Mouse (Mus musculus): ENCODE data around the gene Ppp2r2d. TPM values are rescaled to one million over a fixed set of nuclear protein-coding genes. Genes with fewer than 3 reads are reported as not detected.

The Ppp2r2d gene
- total RNA-seq, 2 experiments from 2014 or later: 63.3 to 69.5 TPM

DNA sequence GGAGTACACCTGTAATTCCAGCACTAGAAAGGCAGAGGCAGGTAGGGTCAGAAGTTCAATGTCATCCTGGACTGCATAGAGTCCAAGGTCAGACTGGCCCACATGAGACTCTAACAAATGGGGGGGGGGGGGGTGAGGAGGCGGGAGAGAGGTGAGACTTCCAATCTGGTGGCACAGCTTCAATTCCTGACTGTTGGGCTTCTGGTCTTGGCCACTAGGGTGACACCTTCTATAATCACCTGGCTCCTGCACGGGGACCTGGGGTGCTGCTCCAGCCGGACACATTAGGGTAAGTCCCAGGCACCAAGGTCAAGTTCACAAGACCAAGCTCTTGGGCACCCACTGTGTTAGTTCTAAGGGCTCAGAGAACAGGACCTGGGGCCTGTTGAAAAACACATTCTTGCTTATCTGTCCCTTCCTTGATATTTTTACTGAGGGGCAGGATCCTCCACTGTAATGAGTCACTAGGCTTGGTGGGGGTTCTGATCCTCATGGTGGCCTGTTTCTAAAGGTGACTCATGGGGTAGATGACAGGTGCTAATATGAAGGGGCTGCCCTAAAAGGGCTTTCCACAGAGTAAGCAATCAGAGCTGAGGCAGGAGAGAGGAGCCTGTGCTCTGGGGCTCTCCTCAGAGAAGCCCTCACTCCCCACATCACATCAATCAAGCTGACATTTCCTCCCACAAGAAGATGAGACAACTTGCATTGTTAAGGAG, 4.3 kb upstream of the Ppp2r2d start:
- H3K27ac ChIP-seq: no peak overlapping the region
- intact Hi-C loops (cut with DNase I): loop anchor here (10.0 kb wide), 1 partner anchor 543 kb away; the partner anchor contains the start of gene Inpp5a
- DNase-seq (ENCODE audit: extremely low spot score in 1 of 2, low spot score in 2 of 2): no peak
- TF ChIP-seq CTCF (IDR thresholded peaks at IDR 0.05): no peak
- H3K4me3 ChIP-seq: no peak overlapping the region

DNA sequence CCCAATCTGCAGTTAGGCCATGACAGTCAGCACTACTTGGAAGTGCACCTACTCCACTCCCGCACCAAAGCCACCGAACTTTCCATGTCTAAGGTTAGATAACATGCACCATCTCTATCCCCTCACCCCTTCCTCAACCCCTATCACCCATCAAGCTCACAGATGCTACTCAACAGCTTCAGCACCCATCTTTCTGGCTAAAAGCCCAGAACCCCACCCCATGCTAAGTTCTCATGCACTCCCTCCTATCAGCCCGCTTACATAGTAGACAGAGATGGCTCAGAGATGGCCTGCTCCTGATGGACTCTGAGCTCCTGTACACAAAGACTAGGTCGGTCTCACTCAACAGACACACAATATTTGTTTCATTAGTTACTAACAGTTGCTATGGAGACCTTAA, 2.5 kb upstream of the Ppp2r2d start:
- DNase-seq (ENCODE audit: extremely low spot score in 1 of 2, low spot score in 2 of 2): no peak
- intact Hi-C loops (cut with DNase I): loop anchor here (10.0 kb wide), 1 partner anchor 541 kb away; the partner anchor contains the start of gene Inpp5a
- TF ChIP-seq CTCF (IDR thresholded peaks at IDR 0.05): no peak
- peak overlapping the region; percentile 20; the same call in 1 of the 2 replicates for H3K4me3 ChIP-seq
- no peak overlapping the region for H3K27ac ChIP-seq

DNA sequence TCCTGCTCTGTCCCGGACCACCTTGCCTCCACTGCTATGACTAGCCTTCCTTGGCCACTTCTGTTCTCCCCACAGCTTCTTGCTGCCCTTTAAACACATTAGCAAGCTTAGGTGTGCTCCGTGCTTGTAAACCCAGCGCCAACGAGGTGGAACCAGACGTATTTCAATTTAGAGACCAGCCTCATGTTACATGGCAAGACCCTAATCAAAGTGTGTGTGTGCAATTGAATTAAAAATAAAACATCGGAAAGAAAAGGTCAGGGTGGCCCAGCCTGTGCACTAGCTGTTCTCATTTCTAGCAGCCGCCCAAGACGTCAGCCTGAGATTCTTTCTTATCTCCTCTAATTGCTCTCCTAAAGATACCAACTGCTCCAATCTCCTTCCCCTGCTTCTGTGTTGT, 768 bp upstream of the Ppp2r2d start:
- peak overlapping the region; percentile 20 for H3K27ac ChIP-seq
- no peak for TF ChIP-seq CTCF (IDR thresholded peaks at IDR 0.05)
- peak overlapping the region; percentile 91 for H3K4me3 ChIP-seq
- DNase-seq (ENCODE audit: extremely low spot score in 1 of 2, low spot score in 2 of 2): no peak
- intact Hi-C loops (cut with DNase I): loop anchor here (10.0 kb wide), 1 partner anchor 540 kb away; the partner anchor contains the start of gene Inpp5a

DNA sequence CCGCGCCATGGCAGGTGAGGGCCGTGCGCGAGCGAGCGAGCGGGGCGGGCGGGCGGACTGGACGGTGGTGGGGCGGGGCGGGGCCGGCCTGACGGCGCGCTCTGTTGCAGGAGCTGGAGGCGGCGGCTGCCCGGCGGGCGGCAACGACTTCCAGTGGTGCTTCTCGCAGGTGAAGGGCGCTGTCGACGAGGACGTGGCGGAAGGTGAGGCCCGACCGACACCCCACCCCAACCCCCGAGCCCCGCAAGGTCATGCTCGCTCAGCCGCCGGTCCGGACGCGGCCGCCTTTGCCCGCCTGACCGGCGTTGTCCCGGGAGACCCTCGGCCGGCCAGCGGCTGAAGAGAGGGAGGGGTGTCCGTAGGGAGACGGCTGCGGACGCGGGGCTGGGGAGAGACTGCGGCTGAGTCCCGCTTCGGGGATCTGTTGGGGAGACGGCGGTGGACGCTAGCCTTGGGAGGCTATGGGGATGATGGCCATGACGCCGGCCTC, 668 bp downstream of the Ppp2r2d start:
- Histone ChIP-seq H3K4me3 (peak overlapping the region; percentile 91), H3K27ac (peak overlapping the region; percentile 85)
- intact Hi-C loops (cut with DNase I): loop anchor here (10.0 kb wide), 1 partner anchor 538 kb away; the partner anchor contains the start of gene Inpp5a
- no peak for DNase-seq (ENCODE audit: extremely low spot score in 1 of 2, low spot score in 2 of 2)
- TF ChIP-seq CTCF (IDR thresholded peaks at IDR 0.05): no peak

DNA sequence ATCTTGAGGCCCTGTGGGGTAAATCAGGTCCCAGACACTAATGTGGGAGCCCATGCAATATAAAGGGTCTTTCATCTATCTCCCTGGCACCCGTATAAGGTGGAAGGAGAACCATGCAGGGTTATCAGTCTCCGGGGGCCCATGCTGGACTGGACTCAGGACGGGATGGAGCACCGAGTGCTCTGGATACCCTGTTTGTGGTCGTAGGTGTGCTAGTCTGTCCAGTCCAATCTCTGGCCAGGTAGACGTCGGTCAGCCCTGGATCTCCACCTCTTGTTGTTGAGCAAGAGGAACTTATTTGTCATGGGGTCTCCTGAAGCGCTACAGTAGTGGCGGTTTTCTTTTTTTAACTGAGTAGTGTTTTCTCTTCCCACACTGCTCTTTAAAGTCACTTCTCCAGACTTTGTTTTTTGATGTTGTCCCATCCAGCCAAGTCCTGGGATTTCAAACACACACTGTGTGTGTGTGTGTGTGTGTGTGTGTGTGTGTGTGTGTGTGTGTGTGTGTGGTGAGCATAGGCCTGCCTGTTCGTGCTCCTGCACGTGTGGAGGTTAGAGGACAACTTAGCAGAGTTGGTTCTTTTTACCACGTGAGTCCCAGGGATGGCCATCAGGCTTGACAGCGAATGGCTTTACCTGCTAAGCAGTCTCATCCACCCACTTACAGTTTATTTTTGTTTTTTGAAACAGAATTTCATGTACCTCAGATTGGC, 1.6 kb downstream of the Ppp2r2d start:
- Histone ChIP-seq H3K27ac (peak overlapping the region; percentile 85; the same call in 1 of the 2 replicates), H3K4me3 (peak overlapping the region; percentile 91)
- intact Hi-C loops (cut with DNase I): loop anchor here (10.0 kb wide), 1 partner anchor 537 kb away; the partner anchor contains the start of gene Inpp5a
- DNase-seq (ENCODE audit: extremely low spot score in 1 of 2, low spot score in 2 of 2): no peak
- no peak for TF ChIP-seq CTCF (IDR thresholded peaks at IDR 0.05)

DNA sequence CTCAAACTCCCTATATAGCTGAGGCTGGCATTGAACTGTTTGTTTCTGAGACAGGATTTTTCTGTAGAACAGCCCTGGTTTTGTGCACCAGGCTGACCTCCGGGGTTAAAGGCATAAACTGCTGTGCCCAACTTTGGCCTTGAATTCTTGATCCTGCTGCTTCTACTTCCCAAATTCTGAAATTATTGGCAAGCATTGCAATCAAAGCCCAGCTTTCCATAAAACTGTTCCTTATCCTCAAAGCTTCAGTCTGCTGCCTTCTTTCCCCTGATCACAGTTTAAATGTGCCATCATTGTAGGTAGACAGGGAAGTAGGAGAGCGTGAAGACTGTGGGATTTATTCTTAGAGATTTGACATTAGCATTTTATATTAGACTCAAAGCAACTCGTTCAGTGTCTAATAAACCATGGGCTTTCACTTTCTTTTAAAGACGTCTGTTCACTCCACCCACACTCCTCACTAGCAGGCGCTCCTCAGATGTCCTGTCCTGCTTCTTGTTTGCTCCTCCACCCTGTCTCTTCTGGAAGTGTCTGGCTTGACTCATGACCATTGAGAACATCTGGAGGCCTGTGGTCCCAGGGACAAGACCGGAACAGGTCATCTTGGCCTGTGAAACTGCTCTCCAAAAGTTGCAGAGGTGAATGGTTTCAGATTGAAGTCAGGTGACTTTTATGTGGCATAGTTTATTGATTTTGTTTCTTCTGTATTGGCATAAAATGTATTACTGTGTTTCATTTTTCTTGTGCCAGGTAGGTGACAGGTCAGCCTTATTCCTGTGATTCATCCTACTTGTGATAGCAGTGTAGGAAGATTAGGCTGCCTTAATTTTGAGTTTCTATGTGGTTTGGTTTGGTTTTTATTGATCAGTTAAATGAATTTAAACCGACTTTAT, 2.4 kb downstream of the Ppp2r2d start:
- intact Hi-C loops (cut with DNase I): loop anchor here (10.0 kb wide), 1 partner anchor 537 kb away; the partner anchor contains the start of gene Inpp5a
- TF ChIP-seq CTCF (IDR thresholded peaks at IDR 0.05): no peak
- H3K4me3 ChIP-seq: no peak overlapping the region
- no peak overlapping the region for H3K27ac ChIP-seq
- no peak for DNase-seq (ENCODE audit: extremely low spot score in 1 of 2, low spot score in 2 of 2)

DNA sequence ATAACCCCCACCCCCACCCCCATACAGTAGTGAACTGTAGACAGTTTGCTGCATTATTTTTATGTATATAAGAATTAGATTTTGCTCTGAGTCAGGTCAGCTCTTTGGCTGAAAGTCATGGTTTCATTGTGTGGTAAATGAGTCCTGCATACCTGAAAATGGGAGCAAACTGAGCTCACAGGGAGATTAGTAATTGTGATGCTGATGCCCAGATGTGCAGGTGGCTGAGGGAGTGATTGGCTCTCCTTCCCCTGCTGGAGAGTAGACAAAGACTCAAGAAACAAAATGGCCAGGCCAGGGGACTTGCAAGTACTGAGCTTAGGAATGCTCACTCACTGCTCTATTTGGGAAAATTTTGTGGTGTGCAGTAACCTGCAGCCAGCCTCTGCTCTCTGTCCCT, 4.2 kb downstream of the Ppp2r2d start:
- no peak overlapping the region for H3K4me3 ChIP-seq
- no peak for DNase-seq (ENCODE audit: extremely low spot score in 1 of 2, low spot score in 2 of 2)
- intact Hi-C loops (cut with DNase I): no loop called here
- TF ChIP-seq CTCF (IDR thresholded peaks at IDR 0.05): no peak
- H3K27ac ChIP-seq: no peak overlapping the region

DNA sequence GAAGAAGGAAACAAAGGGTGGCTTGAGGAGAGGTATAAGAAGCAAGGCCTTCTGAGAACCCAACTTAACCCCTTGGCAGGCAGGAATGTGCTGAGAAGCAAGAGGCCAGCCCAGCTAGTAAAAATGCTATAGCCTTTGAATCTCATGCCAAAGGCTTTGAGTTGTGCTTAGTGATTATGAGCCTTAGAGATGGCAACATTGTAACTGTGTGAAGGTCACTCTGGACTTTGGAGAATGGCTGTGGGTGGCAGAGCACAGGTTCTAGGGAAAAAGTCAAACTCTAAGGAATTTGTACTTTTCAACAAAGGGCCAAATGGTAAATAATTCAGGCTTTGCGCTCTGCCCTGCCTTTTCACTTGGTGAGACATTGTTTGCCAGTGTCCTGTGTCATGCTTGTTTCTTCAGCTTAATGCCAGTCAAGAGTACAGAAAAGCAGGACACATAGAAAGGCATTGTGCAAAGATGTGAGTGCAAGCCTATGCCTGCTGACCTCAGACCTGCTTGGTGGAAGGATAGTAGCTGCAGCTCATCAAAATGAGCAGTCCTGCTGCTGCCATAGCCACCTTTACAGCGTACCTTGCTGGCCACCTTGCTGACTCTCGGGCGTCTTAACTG, 7.6 kb downstream of the Ppp2r2d start:
- DNase-seq (ENCODE audit: extremely low spot score in 1 of 2, low spot score in 2 of 2): no peak
- no peak overlapping the region for H3K27ac ChIP-seq
- TF ChIP-seq CTCF (IDR thresholded peaks at IDR 0.05): no peak
- no peak overlapping the region for H3K4me3 ChIP-seq
- intact Hi-C loops (cut with DNase I): no loop called here

DNA sequence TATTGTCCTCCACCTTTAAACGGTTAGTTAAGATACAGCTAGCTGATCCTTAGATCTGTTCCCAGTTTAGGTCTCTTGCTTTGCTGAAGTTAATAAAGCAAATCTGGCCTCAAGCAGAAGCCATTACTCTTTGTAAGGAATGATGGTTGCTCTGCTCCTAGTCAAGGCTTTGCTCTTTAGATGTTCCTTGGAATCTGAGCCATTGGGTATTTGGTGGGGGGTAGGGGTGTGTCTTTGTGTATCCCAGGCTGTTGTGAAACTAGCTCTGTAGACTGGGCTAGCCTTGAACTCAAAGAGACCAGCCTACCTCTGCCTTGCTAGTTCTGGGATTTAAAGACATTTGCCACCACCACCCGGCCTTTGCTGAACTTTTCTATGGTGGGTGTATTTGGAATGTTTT, 8.3 kb downstream of the Ppp2r2d start:
- DNase-seq (ENCODE audit: extremely low spot score in 1 of 2, low spot score in 2 of 2): no peak
- intact Hi-C loops (cut with DNase I): no loop called here
- H3K27ac ChIP-seq: no peak overlapping the region
- TF ChIP-seq CTCF (IDR thresholded peaks at IDR 0.05): no peak
- H3K4me3 ChIP-seq: no peak overlapping the region

DNA sequence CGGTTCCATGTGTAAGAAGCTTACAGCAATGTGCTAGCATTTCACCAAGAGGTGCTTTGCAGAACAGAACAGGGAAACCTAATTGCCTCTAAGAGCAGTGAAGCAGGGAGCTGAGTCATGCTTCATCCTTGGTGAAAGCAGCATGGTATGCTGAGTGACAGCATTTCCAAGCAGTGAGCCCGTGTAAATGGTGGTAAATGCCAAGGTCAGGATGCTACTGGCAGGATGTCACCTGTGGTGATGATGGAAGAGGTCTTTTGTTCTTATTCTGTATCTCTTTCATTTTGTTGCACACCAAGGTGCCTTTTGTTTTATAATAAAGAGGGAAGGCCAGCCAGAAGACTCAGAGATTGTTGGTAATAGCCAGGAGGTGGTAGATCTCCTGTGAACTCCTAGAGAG, 10.8 kb downstream of the Ppp2r2d start:
- no peak for TF ChIP-seq CTCF (IDR thresholded peaks at IDR 0.05)
- intact Hi-C loops (cut with DNase I): no loop called here
- no peak for DNase-seq (ENCODE audit: extremely low spot score in 1 of 2, low spot score in 2 of 2)

More for the DNA sequence above, 10.8 kb downstream of the Ppp2r2d start:
- no peak overlapping the region for H3K4me3 ChIP-seq
- no peak overlapping the region; the same call in 1 of the 2 replicates for H3K27ac ChIP-seq
